Mouse (Mus musculus): ENCODE data around the gene Esp8. TPM values are rescaled to one million over a fixed set of nuclear protein-coding genes. Genes with fewer than 3 reads are reported as not detected.
"Not testable (repeated sequence)": the region's sequence is repeated elsewhere in the genome, so short reads cannot be mapped to it uniquely, and the experiment has no call there.

The Esp8 gene
- not detected for total RNA-seq (2021)
- long read RNA-seq, experiment 1: 0 reads
- long read RNA-seq, experiment 2: 0 reads

DNA sequence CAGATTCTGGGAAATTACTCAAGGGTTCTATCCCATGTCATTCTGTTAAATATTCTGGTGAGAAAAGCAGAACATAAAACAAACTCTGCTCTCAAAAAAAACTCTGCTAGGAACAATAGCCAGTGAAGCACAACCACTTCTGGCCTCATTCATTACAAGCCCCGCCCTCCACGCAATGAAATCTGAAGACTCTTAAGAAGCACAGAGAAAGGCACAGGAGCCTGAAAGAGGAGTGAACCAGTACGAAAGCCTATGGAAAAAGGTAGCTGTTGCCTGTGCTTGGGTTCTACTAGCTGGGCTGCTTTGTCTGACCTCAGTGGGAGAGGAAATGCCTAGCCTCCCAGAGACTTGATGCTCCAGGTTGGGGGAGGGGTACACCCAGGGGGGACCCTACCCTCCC lies at the start of gene Esp8:
Esp8 (plus strand) TSS at position 205 of the 400 bp plus-strand sequence.
- DNase-seq: no peak
- intact Hi-C loops (cut with DNase I): no loop called here

DNA sequence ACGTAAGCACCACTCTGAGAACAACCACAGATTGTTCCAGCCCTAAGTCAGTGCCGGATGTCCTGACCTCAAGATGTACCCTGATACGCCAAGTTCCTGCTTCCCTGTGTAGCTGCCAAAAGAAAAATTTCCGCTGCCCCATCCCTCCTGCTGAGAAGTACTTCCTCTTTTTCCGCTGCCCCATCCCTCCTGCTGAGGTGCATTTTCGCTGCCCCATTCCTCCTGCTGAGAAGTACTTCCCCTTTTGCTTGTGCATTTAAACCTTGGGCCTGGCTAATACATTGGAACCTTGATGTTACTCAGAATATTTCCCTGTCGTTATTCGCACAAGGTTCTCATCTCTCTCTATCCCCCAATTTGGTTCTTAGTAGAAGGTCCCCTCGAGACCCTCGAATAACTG lies 36.3 kb upstream of the Esp8 start:
- intact Hi-C loops (cut with DNase I); DNase-seq: not testable (repeated sequence)

DNA sequence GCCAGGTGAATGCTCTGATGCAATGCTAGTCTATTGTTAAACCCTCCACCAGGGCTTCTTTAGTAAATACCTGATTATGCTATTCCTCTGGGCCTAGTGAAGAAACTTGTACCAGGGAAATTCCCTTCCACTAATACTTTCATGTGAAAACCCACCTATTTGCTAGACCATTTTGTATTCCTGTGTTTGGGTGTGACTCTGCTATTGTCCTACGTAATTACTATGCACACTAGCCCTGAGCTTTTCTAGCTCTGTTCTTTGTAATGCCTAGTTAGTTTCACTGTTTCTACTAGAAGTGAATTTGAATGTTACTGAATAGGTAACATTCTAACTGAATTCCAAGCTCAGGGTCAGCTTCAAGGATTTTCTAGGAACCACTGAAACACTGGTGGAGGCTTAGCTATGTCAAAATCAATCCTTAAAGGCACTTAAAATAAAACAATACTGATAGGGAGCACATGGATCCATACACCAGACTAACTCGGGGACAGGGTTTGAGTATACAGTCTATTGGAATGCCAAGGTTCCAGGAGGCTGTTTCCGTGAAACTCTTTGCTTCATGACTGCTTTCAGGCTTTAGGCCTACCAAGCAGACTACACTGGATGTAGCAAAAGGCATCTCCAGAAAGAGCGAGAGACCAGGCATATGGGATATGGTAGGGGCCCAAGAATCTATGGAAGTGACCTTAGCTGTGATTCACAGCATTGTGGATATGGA lies 24.2 kb upstream of the Esp8 start:
- DNase-seq; intact Hi-C loops (cut with DNase I): not testable (repeated sequence)

DNA sequence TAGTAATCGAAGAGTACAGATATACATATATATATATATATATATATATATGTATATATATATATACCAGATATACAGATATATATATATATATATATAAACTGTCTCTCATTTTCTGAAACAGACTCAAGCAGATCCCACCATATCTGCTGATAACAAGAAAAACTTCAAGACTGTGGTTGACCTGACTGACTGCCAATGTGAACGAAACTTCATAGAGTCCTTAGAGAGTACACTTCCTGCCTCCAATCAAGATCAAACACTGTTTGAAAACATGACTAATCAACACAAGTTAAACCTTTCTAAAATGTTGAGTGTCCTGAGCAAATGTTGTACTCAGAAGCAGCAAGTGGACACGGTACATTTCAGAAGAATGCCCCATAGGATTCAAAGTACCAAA lies 10.0 kb downstream of the Esp8 start:
- intact Hi-C loops (cut with DNase I): no loop called here
- no peak for DNase-seq

DNA sequence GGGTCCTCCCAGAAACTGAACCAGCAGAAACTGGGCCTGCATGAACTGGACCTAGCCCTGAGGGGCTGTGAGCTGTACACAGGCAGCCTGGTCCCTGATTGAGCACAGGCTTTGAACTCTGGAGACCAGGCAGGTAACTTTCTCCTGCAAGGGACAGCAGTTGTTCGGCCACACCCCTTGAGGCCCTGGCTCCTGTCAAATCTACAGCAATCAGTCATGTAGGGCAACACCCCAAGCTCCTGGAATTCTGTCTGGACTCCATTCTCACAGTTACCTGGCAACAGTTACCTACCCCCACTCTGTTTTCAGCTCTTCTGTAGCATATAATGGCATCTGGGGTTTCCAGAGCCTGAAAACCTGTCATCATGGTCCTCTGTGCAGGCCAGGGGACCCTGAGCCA lies 11.3 kb downstream of the Esp8 start:
- DNase-seq: no peak
- intact Hi-C loops (cut with DNase I): no loop called here

DNA sequence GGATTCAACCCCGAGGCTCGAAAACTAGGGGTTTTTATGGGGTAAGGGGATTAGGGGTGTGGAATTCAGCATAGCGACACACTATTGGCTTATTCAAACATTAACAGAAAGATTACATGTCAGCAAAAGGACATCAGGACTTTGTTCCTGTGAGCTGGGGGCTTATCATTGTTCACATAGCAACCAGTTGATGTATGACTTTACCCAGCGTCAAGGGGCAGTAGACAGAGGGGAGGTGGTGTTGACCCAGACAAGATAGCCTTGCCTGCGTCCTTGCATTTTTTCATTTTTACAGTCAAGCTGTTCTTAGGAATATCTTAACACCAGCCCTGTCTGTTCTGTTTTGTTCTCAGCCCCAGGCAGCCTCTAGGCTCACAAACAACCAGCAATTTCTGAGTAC lies 27.2 kb downstream of the Esp8 start:
- intact Hi-C loops (cut with DNase I): not testable (repeated sequence)

DNA sequence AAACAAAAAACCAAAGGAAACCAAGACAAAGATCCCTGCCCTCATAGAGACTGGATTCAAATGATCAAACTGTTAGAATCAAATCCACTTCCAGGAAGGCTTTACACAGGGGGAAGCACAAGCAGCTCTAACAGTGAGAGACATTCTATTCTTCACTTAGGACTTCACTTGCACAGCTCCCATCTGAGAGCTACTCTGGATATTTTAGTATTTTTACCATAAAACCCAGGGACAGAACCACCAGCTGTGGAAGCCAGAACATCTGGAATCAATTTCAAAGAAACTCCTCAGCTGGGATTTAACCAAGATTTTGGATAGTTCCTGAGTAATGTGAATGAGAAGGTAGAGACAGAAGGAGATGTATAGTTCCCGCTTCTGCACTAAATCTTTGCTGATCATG lies 33.6 kb downstream of the Esp8 start:
- intact Hi-C loops (cut with DNase I): no loop called here

More for the DNA sequence above, 27.2 kb downstream of the Esp8 start:
- not testable (repeated sequence) for DNase-seq

DNA sequence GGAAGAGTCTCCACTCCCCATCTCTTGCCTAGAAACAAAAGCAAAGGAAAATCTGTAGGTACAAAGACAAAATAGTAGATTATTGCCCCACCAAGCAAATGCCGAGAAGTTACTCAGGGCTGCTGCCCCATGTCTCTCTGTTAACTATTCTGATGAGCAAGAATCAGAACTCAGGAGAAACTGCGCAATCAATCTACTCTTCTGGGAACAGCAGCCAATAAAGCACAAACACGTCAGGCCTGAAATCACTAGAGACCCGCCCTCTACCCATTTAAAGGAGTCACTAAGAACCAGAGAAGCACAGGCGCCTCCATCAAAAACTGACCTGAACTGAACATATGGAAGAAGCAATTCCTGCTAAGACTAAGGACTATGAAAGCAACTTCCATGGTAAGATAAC lies 41.4 kb downstream of the Esp8 start, which contains the start of gene Esp6:
Esp6 (plus strand) TSS at position 301 of the 400 bp plus-strand sequence.
- intact Hi-C loops (cut with DNase I): no loop called here
- no peak for DNase-seq

More for the DNA sequence above, 33.6 kb downstream of the Esp8 start:
- DNase-seq: no peak

Other genes starting within 250 kb of the Esp8 start
- not detected for gene Crisp1, start 200.8 kb upstream of the Esp8 start, total RNA-seq (2021)
- gene Esp6, start 41.5 kb downstream of the Esp8 start, total RNA-seq (2021): not detected
- not detected for gene Esp4, start 78.6 kb downstream of the Esp8 start, total RNA-seq (2021)
- gene Esp3, start 112.1 kb downstream of the Esp8 start, total RNA-seq (2021): not detected
- not detected for gene Esp1, start 207.1 kb downstream of the Esp8 start, total RNA-seq (2021)

Data from heart, postnatal 14 days (tissue).